Mouse (Mus musculus) retina, adult 2 months (tissue): Measurements from ENCODE around the gene Gm4787.
"Not testable (repeated sequence)": the region's sequence is repeated elsewhere in the genome, so short reads cannot be mapped to it uniquely, and the experiment has no call there.

ENCODE experiments used
- DNase-seq: peaks from one replicate; pipeline ENCODE4 v3.0.0-alpha.2; 2012; ENCODE audit warnings: low read depth, low spot score

Gm4787 gene

GRCm38 (mm10) chr12:81379364-81379763 lies at the start of gene Gm4787:
Gene Gm4787, minus strand, starts transcription at chr12:81379464.
- not testable (repeated sequence) for DNase-seq

DNA sequence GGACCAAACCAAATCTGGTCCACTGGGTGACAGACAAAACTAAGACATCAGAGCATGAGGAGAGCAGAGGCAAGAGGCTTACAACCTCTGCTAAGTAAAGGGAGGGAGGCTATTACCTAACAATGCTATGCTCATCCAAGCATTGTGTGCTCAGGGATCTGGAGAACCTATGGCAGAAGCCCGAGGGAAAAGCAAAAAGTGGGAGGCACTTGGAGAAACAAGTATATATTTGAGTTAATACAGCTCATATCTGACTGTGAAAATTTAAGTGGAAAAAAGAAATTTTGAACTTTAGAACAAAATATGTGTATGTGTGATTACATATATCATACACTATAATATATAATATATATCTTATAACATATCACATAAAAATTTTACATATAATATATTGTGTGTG lies 42.6 kb upstream of the Gm4787 start, which contains the start of gene Adam4:
Gene Adam4, minus strand, starts transcription at position 101 of the 400 bp plus-strand sequence.
- no peak for DNase-seq

DNA sequence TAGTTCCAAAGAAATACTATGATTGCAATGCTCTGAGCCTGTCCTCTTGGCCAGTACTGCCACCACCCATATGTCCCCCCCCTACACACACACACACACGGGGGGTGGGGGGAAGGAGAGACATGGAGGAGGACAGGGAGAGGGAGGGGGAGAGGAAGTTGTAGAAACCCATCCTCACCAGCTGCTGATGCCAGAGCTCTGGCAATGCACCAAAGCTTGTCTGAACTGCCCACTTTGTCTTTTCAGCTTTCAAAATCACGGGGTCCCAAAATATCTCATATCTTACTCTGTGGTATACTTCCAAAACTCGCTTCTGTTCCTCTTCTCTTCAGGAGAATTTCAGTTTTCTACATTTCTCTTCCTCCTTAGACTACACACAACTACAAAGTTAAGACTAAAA lies 33.9 kb upstream of the Gm4787 start:
- DNase-seq: no peak

- no peak for DNase-seq
Measured at GRCm38 (mm10) chr12:81408966-81409365, 29.7 kb upstream of the Gm4787 start.

DNA sequence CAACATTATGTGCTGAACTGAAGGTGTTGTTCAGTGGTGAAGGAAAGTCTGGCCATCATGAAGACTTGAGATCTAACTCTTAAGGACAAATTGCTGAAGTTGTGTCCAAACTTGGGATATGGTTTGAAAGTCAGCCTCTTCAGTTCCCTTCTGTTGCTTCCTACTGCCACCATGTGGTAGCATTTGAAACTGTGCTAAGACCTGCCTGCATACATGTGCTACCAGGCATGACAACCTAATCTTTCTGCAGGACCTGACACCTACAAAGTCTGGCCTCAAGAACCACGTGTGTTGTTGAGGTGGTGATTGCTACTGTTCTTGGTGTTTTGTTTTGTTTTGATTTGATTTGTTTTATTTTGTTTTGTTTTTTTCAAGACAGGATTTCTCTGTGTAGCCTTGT lies 22.9 kb upstream of the Gm4787 start:
- DNase-seq: peak; percentile 26

DNA sequence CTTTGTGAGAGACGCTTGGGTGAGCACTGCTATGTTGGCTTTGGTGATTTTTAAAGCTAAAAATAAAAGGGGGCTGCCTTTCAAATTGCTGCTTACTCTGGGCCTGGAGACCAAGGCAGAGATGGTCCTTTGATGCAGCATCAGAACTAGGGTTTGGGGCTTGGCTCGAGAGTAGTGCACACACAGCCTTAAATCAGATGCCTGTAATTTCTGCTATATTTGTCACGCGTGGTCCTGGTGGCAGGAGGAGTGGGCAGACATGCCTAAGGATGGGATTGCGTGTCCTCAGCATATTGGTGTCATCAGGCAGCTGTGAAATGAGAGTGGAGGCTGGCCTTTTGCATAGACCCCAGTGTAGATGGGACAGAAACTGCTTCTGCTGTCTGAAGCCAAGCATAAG lies 45.4 kb downstream of the Gm4787 start:
- no peak for DNase-seq

DNA sequence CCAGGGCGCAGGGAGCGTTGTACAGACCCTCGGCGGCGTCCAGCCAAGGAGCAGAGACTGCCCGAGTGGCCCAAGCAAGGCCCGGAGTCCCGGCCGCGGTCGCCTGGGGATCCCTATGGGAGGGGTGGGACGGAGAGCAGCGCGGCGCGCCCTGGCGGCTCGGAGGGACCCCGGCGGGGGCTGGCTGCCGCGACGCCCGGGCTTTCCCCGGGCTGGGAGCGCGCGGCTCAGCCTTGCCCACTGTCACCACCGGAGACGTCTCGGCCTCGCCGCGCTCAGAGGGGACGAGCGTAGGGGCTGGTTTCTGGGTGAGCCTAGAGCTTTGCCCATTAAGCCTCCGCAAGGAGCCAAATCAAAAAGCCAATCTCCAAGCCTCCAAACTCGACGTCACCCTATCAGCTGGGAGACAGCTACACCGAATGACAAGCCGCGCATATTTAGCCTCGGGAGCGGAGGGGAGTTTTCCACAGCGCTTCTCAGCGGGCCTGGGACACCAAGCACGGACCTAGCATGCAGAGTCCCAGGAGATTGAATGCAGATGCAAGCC lies 46.3 kb downstream of the Gm4787 start, which contains the start of gene Slc8a3:
Gene Slc8a3, minus strand, starts transcription at position 306 of the 547 bp plus-strand sequence.
- DNase-seq: peak; percentile 36

- DNase-seq: peak; percentile 43
Measured at GRCm38 (mm10) chr12:81331937-81332874, 47.1 kb downstream of the Gm4787 start.

- no peak for DNase-seq
Measured at GRCm38 (mm10) chr12:81331046-81331638, 48.1 kb downstream of the Gm4787 start.
